Comparison of ENCODE assay signal across 8 mouse cellular contexts in genomic region chr13:60603252-60603562, GRCm38 (mm10). TPM values are rescaled to one million over a fixed set of nuclear protein-coding genes. Genes with fewer than 3 reads are reported as not detected.
DNase-seq lines count a peak whose midpoint lies in the region; ATAC-seq and TF ChIP-seq lines count a peak whose summit lies in the region.

No protein-coding gene starts in this region.

- no peaks in the 10 kb centered on the region for H3K36me3 ChIP-seq in heart, embryonic 11.5 days (ENCODE audit: control insufficient read depth, insufficient read depth, low read length)
- H3K36me3 ChIP-seq in forebrain, postnatal 0 days (ENCODE audit: insufficient read depth): peaks cover 5% of the 10 kb centered on the region
- no peaks in the 10 kb centered on the region for H3K36me3 ChIP-seq in liver, embryonic 15.5 days (replicated peaks)

- H3K9ac ChIP-seq in heart, embryonic 11.5 days (ENCODE audit: low read depth, low read length): no peak overlapping the region
- H3K9ac ChIP-seq in forebrain, postnatal 0 days: peak overlapping the region; percentile 96
- H3K9ac ChIP-seq in liver, embryonic 15.5 days: no peak overlapping the region

- H3K27ac ChIP-seq in heart, embryonic 11.5 days (ENCODE audit: low read depth, low read length): no peak overlapping the region
- no peak overlapping the region for H3K27ac ChIP-seq in forebrain, postnatal 0 days (ENCODE audit: low read depth, low read length)
- no peak overlapping the region for H3K27ac ChIP-seq in liver, embryonic 15.5 days (replicated peaks)

- H3K4me3 ChIP-seq in heart, embryonic 11.5 days (ENCODE audit: low read depth, low read length): peak overlapping the region; percentile 84
- H3K4me3 ChIP-seq in forebrain, postnatal 0 days (ENCODE audit: low read depth, low read length): peak overlapping the region; percentile 93
- peak overlapping the region; percentile 72; the same call in 1 of the 2 replicates for H3K4me3 ChIP-seq in liver, embryonic 15.5 days (replicated peaks)

- intact Hi-C loops in heart, postnatal 10 days (cut with DNase I): loop anchor here (2.0 kb wide), 1 partner anchor 124 kb away; no protein-coding TSS in a partner anchor

- no peaks in the 10 kb centered on the region for H3K27me3 ChIP-seq in heart, embryonic 11.5 days (ENCODE audit: control insufficient read depth, insufficient read depth, low read length)
- H3K27me3 ChIP-seq in forebrain, postnatal 0 days (ENCODE audit: insufficient read depth, low read length): no peaks in the 10 kb centered on the region
- H3K27me3 ChIP-seq in liver, embryonic 15.5 days: no peaks in the 10 kb centered on the region; the same call in 1 of the 2 replicates

- 72% methylated on average over 5 of the region's 5 CpGs for WGBS in heart, embryonic 11.5 days (ENCODE audit: insufficient replicate concordance)
- 23% methylated on average over 5 of the region's 5 CpGs for whole genome bisulfite sequencing in forebrain, postnatal 0 days
- WGBS in liver, embryonic 15.5 days (ENCODE audit: insufficient replicate concordance): 69% methylated on average over 5 of the region's 5 CpGs

- no peak for DNase-seq in heart, postnatal 10 days
- peak; percentile 14 for DNase-seq in CD4-positive helper T cell, adult 2 months (ENCODE audit: low read depth, low spot score)
- no peak for DNase-seq in forebrain, postnatal 0 days
- no peak for DNase-seq in spleen, postnatal 14 days (ENCODE audit: low spot score in 2 of 2)
- no peak for DNase-seq in left cerebral cortex, adult 8-10 months (ENCODE audit: low spot score in 2 of 2)
- no peak for DNase-seq in frontal cortex, postnatal 10 days (ENCODE audit: low spot score in 2 of 2)

- TF ChIP-seq CTCF in forebrain, postnatal 0 days (IDR thresholded peaks at IDR 0.05; ENCODE audit: low read depth): no peak

- H3K9me3 ChIP-seq in heart, embryonic 11.5 days (replicated peaks; ENCODE audit: control insufficient read depth, low read length): no peaks in the 10 kb centered on the region
- H3K9me3 ChIP-seq in forebrain, postnatal 0 days (ENCODE audit: low read length): no peaks in the 10 kb centered on the region
- H3K9me3 ChIP-seq in liver, embryonic 15.5 days (replicated peaks): no peaks in the 10 kb centered on the region

- no peak for ATAC-seq in heart, embryonic 11.5 days (replicated peaks; ENCODE audit: insufficient number of reproducible peaks, low FRiP score, low TSS enrichment)
- no peak for ATAC-seq in forebrain, postnatal 0 days
- ATAC-seq in liver, embryonic 15.5 days (ENCODE audit: insufficient read depth): no peak

- H3K4me1 ChIP-seq in heart, embryonic 11.5 days (ENCODE audit: control insufficient read depth, insufficient read depth, low read length): no peaks in the 10 kb centered on the region
- peaks cover 14% of the 10 kb centered on the region; the same call in 1 of the 2 replicates for H3K4me1 ChIP-seq in forebrain, postnatal 0 days (ENCODE audit: insufficient read depth)
- H3K4me1 ChIP-seq in liver, embryonic 15.5 days (replicated peaks): peaks cover 19% of the 10 kb centered on the region

- peak overlapping the region; percentile 89 for H3K4me2 ChIP-seq in heart, embryonic 11.5 days
- peak overlapping the region; percentile 53 for H3K4me2 ChIP-seq in forebrain, postnatal 0 days (ENCODE audit: low read depth)
- H3K4me2 ChIP-seq in liver, embryonic 15.5 days: peak overlapping the region; percentile 91

RNA-seq across cellular contexts. Expression of gene Dapk1, which starts 1.5 kb away (rescaled TPM):
- polyA plus RNA-seq in heart, embryonic 11.5 days (2014; fragmentation: Nextera tagmentation; extraction: Ambion mirVana): 9.2 and 9.8 TPM in 2 replicates
- total RNA-seq in heart, postnatal 10 days (2021): 10 to 100 TPM; 25.4 to 25.9 TPM
- total RNA-seq in forebrain, postnatal 0 days (2014; rRNA removed): 67.1 and 72.6 TPM in 2 replicates
- 25.9 and 35.6 TPM in 2 replicates for polyA plus RNA-seq in forebrain, postnatal 0 days (2015; fragmentation: Nextera tagmentation; extraction: Ambion mirVana)
- polyA plus RNA-seq in liver, embryonic 15.5 days (2015; fragmentation: Nextera tagmentation; extraction: Ambion mirVana): 6.8 and 8.4 TPM in 2 replicates
- total RNA-seq in left cerebral cortex, adult 8-10 months (2022): 10 to 100 TPM; 79.4 to 92.7 (median 84.4) TPM
